Mouse (Mus musculus): ENCODE data around the gene Btf3l4. TPM values are rescaled to one million over a fixed set of nuclear protein-coding genes. Genes with fewer than 3 reads are reported as not detected.

Btf3l4 gene
- total RNA-seq, 2 experiments from 2014 or later = 55.3 to 61.7 TPM

Other genes with a start within 250 kb of the Btf3l4 start
- gene Cc2d1b, start 213.7 kb downstream of the Btf3l4 start, total RNA-seq (2014; fragmentation: Nextera tagmentation) = 42.2 and 49.4 TPM in 2 replicates
- gene Cc2d1b, start 213.7 kb downstream of the Btf3l4 start, total RNA-seq (2017) = 20.9 and 28.2 TPM in 2 replicates
- gene 3110021N24Rik, start 114.0 kb downstream of the Btf3l4 start, total RNA-seq (2014; fragmentation: Nextera tagmentation) = not detected in 2 replicates
- gene 3110021N24Rik, start 114.0 kb downstream of the Btf3l4 start, total RNA-seq (2017) = not detected in 2 replicates
- gene Zfyve9, start 52.8 kb downstream of the Btf3l4 start, total RNA-seq (2014; fragmentation: Nextera tagmentation) = not detected in 2 replicates
- not detected in 2 replicates for gene Zfyve9, start 52.8 kb downstream of the Btf3l4 start, total RNA-seq (2017)
- 19.7 and 20.8 TPM in 2 replicates for gene Txndc12, start 987 bp upstream of the Btf3l4 start, total RNA-seq (2014; fragmentation: Nextera tagmentation)
- 18.3 and 56.6 TPM in 2 replicates for gene Txndc12, start 987 bp upstream of the Btf3l4 start, total RNA-seq (2017)
- 64.5 and 71.6 TPM in 2 replicates for gene Kti12, start 14.2 kb upstream of the Btf3l4 start, total RNA-seq (2014; fragmentation: Nextera tagmentation)
- 30.7 and 50.8 TPM in 2 replicates for gene Kti12, start 14.2 kb upstream of the Btf3l4 start, total RNA-seq (2017)
- not detected in 2 replicates for gene A730015C16Rik, start 15.0 kb upstream of the Btf3l4 start, total RNA-seq (2014; fragmentation: Nextera tagmentation)
- 0.42 TPM in 1 of 2 replicates, not detected in the other for gene A730015C16Rik, start 15.0 kb upstream of the Btf3l4 start, total RNA-seq (2017)
- not detected in 2 replicates for gene Rab3b, start 45.4 kb upstream of the Btf3l4 start, total RNA-seq (2014; fragmentation: Nextera tagmentation)
- gene Rab3b, start 45.4 kb upstream of the Btf3l4 start, total RNA-seq (2017) = not detected in 2 replicates
- gene Nrd1, start 167.0 kb upstream of the Btf3l4 start, total RNA-seq (2014; fragmentation: Nextera tagmentation) = 99.7 and 124 TPM in 2 replicates
- gene Nrd1, start 167.0 kb upstream of the Btf3l4 start, total RNA-seq (2017) = 74.9 and 105 TPM in 2 replicates

Data from megakaryocyte-erythroid progenitor cell, adult 5-6 weeks (primary cell).